Mouse (Mus musculus): ENCODE measurements at regions not wholly inside any gene's neighbourhood (a gene's known extent, or its start where the extent isn't known, plus 50 kb on each side); places are given as distances from the start of the nearest gene placed in this dataset.

DNA sequence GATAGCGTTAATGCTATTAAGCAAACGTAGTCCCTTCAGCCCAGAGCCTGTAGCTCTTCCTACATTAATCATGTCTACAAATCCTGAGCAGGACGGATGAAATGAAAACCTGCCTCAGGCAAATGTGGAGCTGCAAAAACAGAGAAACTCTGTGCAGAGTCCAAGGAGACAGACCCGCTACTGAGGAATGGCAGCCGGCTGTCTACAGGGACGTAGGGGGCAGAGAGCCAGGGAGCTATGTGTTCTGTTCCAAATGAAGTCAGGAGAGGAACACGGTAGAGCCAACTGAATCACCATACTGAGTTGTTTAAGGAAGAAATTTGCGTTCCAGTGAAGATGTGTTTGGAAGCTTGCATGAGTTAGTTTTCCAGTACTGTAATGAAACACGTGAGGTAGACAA, 217.3 kb downstream of the Matn1 start:
- TF ChIP-seq CTCF (IDR thresholded peaks at IDR 0.05; ENCODE audit: low read depth) (no peak), EP300 (optimal IDR thresholded peaks at IDR 0.05) (no peak)
